Mouse (Mus musculus) cerebellum, adult 9-11 months (tissue): ENCODE results near the gene Foxp1.
A peak's percentile ranks its signal among the peaks of the same experiment; 100 is the strongest.

ENCODE experiments used
- DNase-seq: peaks from one replicate; pipeline ENCODE4 v3.0.0; 2022

The Foxp1 gene

DNA sequence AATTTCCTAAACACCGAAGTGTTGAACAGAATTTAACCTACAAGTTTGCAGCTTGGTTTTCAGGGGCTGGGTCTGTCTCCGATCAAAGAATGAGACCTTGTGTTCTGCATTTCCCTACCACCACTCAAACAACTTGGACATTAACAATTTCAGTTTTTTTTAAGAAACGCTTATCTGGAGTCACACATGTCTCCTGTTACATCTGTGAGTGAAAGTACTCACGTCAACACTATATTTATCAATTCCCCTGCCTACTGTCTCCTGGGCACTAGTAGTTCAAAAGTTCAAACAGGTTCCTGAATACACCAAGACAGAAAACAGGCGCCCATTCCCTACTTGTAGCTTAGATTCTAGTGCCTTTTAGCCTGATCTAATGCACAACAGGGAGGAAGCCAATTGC lies 172.4 kb downstream of the Foxp1 start:
- no peak for DNase-seq

DNA sequence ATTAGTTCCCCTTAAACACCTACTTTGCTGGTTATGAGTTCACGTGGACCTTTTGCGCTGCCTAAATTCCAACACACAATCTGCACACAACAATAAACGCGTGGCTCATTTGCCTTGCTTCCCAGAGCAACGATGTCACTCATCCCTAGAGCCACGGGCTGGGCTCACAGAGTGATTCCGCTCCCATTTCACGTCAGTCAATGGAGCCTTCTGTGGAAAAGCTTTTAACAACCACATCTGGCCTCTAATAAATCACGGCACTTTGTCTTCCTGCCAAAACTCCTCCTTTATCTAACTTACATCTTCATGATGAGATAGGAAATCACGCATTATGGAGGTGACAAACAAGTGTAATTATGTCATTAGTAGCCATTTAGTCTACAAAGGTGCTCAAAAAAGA lies 174.7 kb downstream of the Foxp1 start:
- DNase-seq, result no peak

DNA sequence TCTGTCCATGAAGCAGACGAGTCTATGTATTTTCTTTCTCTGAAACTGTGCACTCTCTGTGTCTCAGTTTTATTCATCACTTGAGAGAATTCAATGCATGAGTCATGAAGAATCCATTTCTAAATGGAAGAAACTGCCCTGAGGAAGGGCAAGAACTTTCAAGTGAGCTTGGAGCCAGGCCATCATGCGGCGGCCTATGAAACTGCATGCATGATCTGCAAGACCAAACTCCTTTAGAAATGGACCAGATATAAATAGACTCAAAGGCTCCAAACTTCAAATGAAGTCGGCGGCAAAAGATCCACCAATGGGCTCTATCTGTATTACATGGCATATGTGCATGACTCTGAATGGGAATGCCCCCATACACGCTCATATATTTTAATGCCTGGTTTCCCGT lies 177.6 kb downstream of the Foxp1 start:
- no peak for DNase-seq

DNA sequence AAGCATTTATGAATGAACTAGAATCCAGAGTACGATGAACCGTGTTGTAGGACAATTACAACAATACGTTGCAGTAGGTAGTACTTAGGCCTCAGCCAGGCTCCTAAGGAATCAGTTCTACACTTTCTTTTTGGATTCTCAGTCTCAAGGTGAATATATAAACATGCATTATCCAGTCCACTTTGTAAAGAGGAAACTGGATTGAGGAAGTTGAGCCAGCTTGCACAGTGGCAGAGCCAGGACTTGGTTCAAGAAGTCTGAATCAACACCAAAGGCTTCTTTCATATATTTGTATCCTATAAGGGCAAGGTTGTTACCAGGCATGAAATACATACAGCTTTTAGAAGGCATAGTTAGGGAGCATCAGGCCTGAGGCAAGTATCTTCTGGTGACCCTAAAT lies 178.2 kb downstream of the Foxp1 start:
- no peak for DNase-seq

DNA sequence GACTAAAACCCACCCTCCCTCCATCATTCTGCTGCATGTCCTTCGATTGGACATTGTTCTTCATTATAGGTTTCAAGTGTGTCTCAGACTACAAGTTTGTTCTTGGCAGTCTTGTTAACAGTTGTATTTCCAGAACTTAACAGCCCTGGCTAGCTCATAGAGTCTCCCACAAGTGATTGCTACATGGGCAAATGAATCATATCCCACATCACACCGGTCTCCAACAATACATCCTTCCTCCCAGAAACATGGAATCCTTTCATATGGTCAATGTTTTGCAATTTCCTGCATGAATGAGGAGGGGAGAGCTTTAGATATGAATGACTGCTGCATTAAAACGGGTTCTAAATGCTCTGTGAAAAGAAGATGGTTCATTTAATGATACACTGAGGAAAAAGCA lies 178.7 kb downstream of the Foxp1 start:
- DNase-seq, result no peak

DNA sequence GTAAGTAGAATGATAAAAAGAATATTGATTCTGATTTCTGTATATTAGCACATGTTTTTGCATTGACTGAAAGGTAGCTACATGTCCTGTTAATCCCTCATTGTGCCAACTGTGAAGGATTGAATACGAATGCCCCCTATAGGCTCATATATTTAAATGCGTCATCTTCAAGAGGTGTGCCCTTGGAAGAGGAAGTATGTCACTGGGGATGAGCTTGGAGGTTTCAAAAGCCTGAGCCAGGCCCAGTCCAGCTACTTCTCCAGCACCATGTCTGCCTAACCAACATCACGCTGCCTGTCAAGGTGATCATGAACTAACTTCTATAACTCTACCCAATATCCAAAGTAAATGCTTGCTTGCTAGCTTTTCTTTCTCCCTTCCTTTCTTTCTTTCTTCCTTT lies 180.1 kb downstream of the Foxp1 start:
- no peak for DNase-seq

DNA sequence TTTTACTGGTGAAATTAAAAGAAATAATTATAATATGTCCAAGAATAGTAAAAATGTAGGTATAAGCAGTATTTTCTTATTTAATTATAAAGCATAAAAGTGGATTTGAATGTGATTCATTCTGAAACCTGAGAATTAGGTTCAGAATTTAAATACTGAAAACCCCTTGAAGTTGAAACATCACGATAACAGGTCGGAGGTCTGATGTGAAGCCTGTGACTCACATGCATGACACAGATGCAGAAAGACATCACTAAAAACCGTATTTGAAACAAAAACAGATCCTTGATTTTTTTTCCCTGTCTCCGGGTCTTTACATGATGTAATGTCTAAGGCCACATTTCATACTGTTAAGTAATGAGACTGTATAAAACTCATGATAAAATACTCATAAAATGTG lies 181.6 kb downstream of the Foxp1 start:
- no peak for DNase-seq

DNA sequence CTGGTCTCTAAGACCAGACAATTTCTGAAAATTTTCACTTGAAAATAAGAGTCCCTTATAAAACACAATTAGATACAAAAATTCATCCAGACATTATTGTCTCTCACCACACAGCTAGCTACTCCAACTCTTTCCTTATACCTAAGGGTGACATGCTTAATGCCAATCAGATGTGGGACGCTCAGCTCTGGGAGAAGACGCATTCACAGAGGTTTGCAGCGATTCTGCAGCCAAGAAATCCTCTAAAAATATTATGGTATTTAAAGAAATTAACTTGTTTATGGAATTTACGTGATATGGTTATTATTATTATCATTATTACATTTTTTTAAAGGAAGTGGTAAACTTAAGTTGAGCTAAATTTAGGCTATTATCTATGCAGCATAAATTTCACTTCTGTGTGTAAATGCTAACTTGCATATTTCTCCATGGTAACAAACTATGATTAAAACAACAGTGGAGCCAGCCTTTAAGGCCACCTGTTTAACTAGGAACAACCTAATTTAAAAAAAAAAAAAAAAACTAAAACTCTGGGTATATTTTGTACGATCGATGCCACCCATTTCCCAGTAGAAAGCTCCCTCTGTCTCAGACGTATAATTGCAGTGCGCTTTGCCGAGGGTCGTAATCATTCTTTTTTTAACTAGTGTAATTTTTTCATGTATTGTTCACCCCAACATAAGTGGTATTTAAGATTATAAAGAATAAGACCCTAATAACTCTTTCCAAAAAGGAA lies 182.4 kb downstream of the Foxp1 start:
- DNase-seq, result no peak

DNA sequence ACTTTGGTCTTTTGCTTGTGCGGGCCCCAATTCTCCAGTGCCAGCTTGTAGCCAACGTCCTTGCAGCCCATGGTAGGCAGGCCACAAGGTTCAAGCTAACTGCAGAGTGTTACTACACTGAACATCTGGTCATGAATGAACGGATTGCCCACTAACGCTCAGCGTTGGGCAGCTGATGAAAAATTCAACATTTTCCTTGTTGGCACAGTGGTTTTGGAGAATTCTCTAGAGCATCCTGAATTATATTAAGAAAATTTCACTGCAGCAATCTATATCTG lies 183.2 kb downstream of the Foxp1 start:
- DNase-seq, result no peak

DNA sequence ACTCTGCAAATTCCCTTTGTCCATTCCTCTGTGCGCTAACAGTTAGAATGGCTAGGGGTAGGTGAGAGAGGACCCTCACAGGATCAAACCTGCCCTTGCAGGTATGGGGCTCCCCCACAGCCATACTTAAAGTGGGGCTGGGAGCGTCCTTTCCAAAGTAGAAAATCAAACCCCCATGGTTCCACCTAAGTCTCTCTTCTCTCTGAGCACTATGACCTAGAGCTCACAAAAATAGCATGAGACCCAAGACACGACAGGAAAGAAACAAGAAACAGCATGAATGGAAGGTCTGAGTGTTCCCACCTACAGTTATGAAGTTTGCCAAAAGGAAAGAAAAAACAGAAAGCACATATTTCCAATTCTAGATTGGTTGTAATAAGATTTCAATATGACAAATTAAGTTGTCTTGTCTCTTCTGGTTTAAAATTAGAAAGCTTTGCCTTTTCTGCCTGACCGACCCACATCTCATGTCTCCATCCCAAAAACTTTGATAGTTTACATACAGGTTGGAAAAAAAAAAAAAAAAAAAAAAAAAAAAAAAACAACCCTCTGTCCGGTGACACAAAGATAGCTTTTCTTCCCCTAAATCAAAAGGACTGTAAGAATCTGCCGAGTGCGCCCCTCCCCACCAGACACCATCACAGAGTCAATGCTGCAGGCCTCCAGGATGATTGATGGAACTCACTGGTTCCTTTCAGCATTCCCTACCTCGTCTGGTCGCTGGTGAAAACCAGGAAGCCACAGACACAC lies 183.8 kb downstream of the Foxp1 start:
- no peak for DNase-seq

DNA sequence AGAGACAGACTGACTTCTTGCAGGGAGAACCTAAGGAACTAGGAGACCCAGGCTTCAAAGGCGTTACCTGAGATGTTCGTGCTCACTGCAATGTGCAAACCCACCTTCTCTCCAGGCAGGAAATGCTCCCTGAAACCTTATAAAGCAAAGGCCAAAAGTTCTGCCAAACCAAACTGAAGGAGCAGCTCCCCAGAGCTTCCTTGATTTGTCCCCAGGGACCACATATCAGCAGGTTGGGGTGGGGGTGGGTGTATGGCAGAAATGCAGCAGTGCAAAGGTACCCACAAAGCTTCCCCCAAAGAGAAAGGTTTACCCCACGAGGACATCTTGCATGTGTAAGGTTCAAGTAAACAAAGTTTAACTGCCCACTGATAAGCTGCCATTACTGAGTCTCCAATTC lies 184.3 kb downstream of the Foxp1 start:
- no peak for DNase-seq

DNA sequence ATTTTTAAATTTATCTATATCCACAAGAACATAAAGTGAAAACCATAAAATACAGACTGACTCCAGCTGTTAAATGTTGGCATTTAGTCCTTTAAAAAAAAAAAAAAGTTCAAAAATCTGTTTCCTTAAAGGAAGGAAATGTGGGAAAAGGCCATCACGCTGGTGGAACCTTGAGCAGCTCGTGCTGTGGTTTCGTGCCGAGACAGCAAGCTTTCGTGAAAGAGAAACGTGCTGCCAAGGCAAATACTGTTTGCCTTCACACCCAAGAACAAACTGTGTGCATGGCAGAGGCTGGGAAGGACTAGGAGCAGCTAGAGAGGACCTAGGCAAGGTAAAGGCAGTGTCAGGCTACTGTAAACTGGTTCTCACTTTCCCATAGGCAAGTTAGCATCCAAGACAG lies 184.9 kb downstream of the Foxp1 start:
- DNase-seq, result no peak

DNA sequence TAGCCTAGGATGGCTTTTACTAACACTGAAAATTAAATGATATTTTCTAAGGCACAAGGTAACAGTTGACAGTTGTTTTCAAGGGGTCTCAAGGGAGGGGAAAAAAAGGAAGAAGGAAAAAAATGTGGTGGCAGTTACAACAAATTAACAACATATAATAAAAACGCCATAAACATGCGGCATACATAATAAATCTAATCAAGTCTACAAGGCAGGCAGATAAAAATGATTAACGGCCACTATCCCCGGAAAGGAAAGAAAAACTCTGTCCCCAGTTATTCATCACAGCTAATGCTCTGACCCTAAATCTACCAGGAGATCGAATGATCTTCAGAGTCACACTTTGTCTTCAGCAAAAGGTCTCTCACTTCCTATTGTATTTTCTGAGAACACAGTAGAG lies 186.3 kb downstream of the Foxp1 start:
- DNase-seq, result no peak

DNA sequence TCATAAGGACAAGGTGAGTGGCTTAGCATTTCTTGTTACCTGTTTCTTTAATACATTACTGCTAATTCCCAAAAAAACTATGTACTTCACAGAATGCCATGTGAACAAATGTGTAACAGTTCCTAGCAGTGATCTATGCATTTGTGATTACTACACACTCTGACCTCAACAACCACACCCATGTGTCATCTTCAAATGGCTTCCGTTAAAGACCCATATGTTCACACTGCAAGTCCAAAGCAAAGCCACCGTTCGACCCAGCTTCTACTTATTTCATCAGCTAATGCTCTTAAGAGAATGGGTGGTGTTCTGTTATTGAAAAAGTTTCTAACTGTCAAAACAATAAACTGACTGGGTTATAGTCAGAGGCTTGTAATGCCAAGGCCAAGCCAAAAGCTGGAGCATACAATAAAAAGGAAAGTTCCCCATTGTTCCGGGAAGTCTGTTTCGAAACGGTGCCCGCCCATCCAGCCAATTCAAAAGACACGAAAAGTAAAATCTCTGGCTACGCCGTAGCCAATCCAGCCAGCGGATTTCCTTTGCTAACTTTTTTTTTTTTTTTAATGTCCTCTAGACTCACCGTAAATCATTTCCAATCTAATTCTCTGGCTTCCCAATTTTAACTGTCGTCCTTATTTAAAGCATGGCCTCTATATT lies 187.2 kb downstream of the Foxp1 start:
- DNase-seq, result no peak

DNA sequence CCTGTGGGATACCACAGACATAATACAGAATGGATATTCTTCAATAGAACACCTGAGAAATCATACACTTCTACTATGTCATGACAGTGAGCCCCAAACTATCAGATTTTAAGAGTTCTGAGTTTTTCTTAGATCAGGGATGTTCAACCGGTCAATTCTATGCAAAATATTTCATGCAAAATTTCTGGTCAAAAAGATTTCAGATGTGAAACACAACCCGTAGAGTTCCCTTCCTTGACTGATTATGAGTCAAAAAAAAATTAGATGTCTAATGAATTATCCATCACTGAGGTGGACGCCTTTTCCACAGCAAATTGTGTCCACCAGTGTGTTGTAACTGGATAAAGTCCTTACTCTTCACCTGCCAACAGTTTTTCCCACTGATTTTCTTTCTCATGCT lies 188.3 kb downstream of the Foxp1 start:
- DNase-seq, result no peak

DNA sequence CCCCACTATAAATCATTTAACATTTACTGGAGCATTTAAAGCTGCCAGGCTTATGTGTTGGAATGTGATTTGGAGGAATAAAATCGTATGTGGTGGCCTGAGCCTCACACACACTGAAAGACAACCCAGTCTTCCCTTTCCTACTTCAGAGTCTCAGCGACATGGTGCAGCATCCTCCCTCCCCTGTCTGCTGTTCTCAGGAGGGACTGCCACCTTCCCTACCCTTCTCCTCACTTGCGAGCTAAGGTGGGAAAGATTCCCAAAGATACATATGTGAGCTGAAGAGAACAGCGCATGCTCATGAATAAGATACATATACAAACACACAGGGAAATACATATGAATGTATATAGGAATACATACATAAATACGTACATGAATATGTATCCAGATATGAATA lies 189.4 kb downstream of the Foxp1 start:
- no peak for DNase-seq

DNA sequence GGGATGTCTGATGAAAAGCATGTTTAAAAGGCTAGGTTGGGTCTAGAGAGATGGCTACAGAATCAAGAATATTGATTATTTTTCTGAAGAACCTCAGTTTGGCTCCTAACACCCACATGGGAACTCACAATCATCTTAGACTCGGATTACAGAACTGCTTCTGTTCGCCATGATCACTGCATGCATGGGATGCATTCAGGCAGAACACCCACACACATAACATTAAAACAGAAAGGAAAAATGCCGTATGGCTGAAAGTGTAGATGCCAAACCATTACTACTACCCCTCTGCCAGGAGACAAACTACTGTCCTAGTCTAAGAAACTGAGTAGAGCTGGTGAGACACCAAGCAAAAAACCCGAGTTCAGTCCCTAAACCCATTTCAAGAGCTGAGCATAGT lies 192.4 kb downstream of the Foxp1 start:
- DNase-seq, result no peak

DNA sequence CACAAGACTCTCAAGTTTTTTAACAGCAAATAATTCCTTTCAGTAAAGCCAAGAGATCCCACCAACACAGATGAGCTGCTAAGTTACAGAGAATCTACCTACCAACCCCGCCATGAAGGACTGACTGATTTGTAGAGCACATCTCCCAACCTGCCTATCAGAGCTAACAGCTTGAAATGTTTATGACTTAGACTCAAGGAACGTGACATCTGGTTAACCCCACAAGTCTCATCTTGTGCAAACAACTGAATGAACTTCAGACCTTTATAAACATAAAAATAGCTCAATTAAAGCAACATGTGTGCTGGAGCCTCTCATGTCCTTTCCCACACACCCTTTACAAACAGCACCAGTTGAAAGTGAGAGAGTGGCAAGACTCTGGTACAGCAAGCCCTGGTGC lies 193.9 kb downstream of the Foxp1 start:
- no peak for DNase-seq

DNA sequence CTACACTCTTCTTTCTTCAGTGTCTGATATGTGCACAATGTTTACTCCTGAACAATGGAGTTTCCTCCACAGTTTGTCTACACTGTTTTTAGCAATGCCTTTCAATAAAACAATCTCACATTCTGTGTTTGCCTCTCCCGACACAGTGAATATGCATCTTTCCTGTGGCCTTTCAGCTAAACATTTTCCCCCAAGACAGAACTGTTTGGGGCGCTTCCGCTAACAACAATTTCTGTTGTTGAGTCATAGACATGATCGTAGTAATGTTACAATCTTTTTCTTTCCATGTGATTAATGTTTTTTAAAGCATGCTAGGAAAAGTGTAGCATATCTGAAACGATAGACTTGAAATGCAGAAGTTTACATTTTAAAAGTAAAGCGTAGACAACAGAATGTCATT lies 194.4 kb downstream of the Foxp1 start:
- no peak for DNase-seq

DNA sequence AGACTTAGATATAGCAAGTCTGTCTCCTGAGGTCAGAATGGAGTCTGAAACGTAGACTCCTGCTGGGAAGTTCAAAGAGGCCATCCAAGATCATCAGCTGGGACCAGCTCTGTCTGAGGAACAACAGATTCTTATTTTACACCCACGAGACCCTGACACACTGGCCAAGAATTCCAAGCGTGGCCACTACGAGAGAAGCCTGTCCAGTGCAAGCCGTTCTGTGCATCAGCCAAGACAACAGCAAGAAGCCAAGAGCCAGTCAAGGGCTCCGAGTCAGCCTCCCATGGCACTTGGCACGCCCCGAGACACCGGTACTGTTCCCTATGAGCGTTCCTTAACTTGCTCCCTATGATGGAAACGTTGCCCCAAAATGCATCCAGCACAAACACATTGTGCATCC lies 194.8 kb downstream of the Foxp1 start:
- peak; percentile 13 for DNase-seq

DNA sequence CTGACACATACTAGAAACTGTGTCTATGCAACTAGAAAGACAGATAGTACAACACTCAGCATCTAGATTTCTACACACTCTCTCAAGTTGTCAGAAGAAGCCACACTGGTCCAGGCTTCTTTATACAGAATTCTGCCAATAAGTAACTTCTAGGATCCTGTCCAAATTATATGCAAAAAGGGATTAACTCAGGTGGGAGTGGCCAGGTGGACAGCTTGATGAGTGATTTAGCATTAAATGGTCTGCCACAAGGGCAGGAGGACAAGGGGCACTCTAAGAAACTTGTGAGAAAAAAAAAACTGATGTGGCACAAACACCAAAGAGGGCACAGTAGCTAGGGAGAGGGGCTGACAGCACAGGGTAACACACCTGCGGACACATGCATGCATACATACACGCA lies 196.6 kb downstream of the Foxp1 start:
- no peak for DNase-seq

DNA sequence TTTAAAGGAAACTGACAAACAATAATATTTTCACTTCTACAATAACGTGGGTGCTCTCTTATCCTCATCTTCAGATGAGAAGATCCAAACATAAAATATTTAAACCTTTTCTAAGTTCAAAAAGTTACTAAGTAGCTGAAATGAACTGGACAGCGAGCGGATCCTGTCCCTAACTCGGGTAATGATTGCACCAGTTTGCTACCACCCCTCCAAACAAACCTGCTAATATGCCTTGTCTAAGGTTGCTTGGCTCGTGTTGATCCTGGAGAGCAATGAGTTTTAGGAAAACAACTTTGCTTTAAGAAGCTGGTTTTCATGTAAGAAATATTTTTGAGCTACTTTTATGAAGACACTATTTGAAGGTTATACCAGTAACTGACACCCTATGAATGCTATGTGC lies 197.1 kb downstream of the Foxp1 start:
- DNase-seq, result no peak

DNA sequence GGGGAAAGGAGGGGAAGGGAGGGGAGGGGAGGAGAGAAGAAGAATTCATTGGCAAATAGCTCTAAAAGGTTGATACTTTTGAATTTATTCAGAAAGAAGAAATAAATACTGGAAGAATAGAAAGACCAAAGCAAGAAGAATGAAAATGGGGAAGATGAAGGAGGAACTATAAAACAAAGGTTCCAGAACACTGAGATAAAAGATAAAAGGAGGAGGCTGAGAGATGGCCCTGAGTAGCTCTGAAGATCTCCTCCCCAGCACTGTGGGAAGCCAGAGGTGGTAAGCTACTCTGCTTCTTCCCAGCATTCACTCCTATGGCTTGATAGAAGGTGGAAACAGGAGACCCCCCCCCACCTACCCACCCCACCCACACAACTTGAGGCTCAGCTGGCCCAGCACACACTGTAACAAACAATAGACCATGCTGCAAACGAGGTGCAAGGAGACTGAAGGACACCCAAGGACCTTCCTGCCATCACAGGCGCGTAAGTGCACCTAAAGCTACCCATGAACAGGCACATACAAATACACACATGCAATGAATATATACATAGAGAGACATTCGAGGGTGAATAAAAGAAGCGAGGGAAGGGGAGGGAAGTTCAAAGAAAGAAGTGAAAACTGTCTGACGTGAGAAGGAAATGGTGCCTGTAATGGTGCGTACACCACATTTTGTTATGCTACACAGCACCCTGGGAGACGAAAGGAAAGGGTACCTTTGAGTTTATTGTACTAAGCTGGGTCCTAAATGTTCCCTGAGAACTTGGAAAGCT lies 200.2 kb downstream of the Foxp1 start:
- no peak for DNase-seq

DNA sequence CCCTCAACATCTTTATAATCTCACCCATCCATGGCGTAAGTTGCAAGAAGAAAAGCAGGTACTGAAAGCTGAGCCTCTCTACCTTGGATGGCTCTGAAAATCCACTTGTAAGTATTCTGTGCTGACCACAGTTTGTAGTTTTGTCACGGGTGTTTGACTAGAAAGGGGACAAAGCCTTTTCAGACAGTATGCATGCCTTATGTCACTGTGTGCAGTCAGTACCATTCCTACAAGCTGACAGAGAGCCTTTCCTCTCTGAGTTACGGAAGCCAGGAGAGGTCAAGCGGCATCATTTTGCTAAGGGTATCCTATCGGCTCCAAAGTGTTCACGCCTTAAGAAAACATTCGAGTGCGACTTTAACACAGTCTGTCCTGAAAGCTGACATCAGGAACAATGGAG lies 202.1 kb downstream of the Foxp1 start:
- DNase-seq, result no peak
